Mouse (Mus musculus) embryonic facial prominence, embryonic 11.5 days (tissue): ENCODE measurements around the gene Cdc6. TPM values are rescaled to one million over a fixed set of nuclear protein-coding genes. Genes with fewer than 3 reads are reported as not detected.

Experiments used
- ATAC-seq: fragments of 200-750 bp; cut with Nextera tagmentation; replicated peaks from 2 replicates; pipeline ENCODE4 v1.8.0; 2017; ENCODE audit warnings: low read depth; ENCODE audit not compliant: insufficient number of reproducible peaks, low FRiP score, low TSS enrichment
- DNase-seq: peaks from one replicate; pipeline ENCODE4 v3.0.0-alpha.2; 2015; ENCODE audit warnings: low spot score
- H3K27ac ChIP-seq: fragments of 300-500 bp; sonication (generic); replicated peaks from 2 replicates; pipeline ENCODE4 v1.5.1; 2014; ENCODE audit warnings: mild to moderate bottlenecking, low read depth, low read length, control low read depth
- H3K27me3 ChIP-seq: fragments of 300-500 bp; sonication (generic); 2 replicates; pipeline ENCODE4 v1.6.1; 2014; ENCODE audit warnings: mild to moderate bottlenecking, low read length, moderate library complexity, mixed read lengths; ENCODE audit not compliant: control insufficient read depth, insufficient read depth
- H3K36me3 ChIP-seq: fragments of 300-500 bp; sonication (generic); replicated peaks from 2 replicates; pipeline ENCODE4 v1.6.1; 2014; ENCODE audit warnings: low read depth, mild to moderate bottlenecking, low read length, moderate library complexity, mixed read lengths; ENCODE audit not compliant: control insufficient read depth, insufficient read depth
- H3K4me1 ChIP-seq: fragments of 300-500 bp; sonication (generic); 2 replicates; pipeline ENCODE4 v1.6.1; 2014; ENCODE audit warnings: low read length, mixed read lengths; ENCODE audit not compliant: control insufficient read depth, insufficient read depth
- H3K4me2 ChIP-seq: fragments of 300-500 bp; sonication (generic); 2 replicates; pipeline ENCODE4 v1.6.1; 2014; ENCODE audit warnings: low read depth, mild to moderate bottlenecking, control low read depth, low read length, moderate library complexity
- H3K4me3 ChIP-seq: fragments of 300-500 bp; sonication (generic); 2 replicates; pipeline ENCODE4 v1.5.1; 2014; ENCODE audit warnings: low read depth, low read length, control low read depth
- H3K9ac ChIP-seq: fragments of 300-500 bp; sonication (generic); replicated peaks from 2 replicates; pipeline ENCODE4 v1.6.1; 2014; ENCODE audit warnings: mild to moderate bottlenecking, control low read depth, low read length
- H3K9me3 ChIP-seq: fragments of 300-500 bp; sonication (generic); replicated peaks from 2 replicates; pipeline ENCODE4 v1.6.1; 2016; ENCODE audit warnings: mild to moderate bottlenecking, low read length, inconsistent platforms, mixed read lengths; ENCODE audit not compliant: control insufficient read depth
- WGBS: fragments of 180-500 bp; shearing (Covaris S2); extraction: QIAGEN DNeasy Blood & Tissue Kit; methylation state at CpG from one replicate; pipeline ENCODE4 v1.1.7; 2014; 5-methylcytosine and 5-hydroxymethylcytosine counted together
- polyA plus RNA-seq: library from polyadenylated mRNA; unstranded; fragments of >200 nt; fragmentation: Nextera tagmentation; extraction: Ambion mirVana; gene quantifications from 2 replicates; pipeline ENCODE4 v1.2.1, GENCODE M21; 2014

Gene Cdc6
- polyA plus RNA-seq, 1 experiment from 2014 or later = 57.1 TPM

- WGBS = 43% methylated on average over 15 of the region's 15 CpGs
- H3K4me3 ChIP-seq = peak overlapping the region; percentile 87
- H3K9me3 ChIP-seq = no peaks in the 10 kb centered on the region
- peak overlapping the region; percentile 85 for H3K9ac ChIP-seq
- H3K4me2 ChIP-seq = peak overlapping the region; percentile 93
- no peaks in the 10 kb centered on the region for H3K27me3 ChIP-seq
- ATAC-seq = no peak
- no peak for DNase-seq
- no peaks in the 10 kb centered on the region for H3K36me3 ChIP-seq
- peak overlapping the region; percentile 35; the same call in 1 of the 2 replicates for H3K27ac ChIP-seq
- peaks cover 52% of the 10 kb centered on the region for H3K4me1 ChIP-seq
Measured at GRCm38 (mm10) chr11:98939084-98939952, 31.7 kb downstream of the Cdc6 start.

- Histone ChIP-seq H3K27me3 (no peaks in the 10 kb centered on the region), H3K9ac (peak overlapping the region; percentile 34), H3K4me3 (peak overlapping the region; percentile 87), H3K27ac (peak overlapping the region; percentile 59; the same call in 1 of the 2 replicates), H3K4me2 (peak overlapping the region; percentile 93), H3K9me3 (no peaks in the 10 kb centered on the region), H3K4me1 (peaks cover 55% of the 10 kb centered on the region), H3K36me3 (no peaks in the 10 kb centered on the region)
- DNase-seq (no peak), ATAC-seq (no peak)
- 47% methylated on average over 11 of the region's 11 CpGs for WGBS
Measured at GRCm38 (mm10) chr11:98939953-98940641, 32.5 kb downstream of the Cdc6 start.

- Histone ChIP-seq H3K4me1 (peaks cover 55% of the 10 kb centered on the region), H3K36me3 (no peaks in the 10 kb centered on the region), H3K27me3 (no peaks in the 10 kb centered on the region), H3K27ac (peak overlapping the region; percentile 82), H3K9me3 (no peaks in the 10 kb centered on the region), H3K4me2 (peak overlapping the region; percentile 93), H3K4me3 (peak overlapping the region; percentile 87), H3K9ac (peak overlapping the region; percentile 51)
- ATAC-seq = no peak
- DNase-seq = no peak
- WGBS = 43% methylated on average over 3 of the region's 3 CpGs
Measured at GRCm38 (mm10) chr11:98940776-98941175, 33.2 kb downstream of the Cdc6 start.

GRCm38 (mm10) chr11:98941341-98941825, 33.8 kb downstream of the Cdc6 start:
- DNase-seq (no peak), ATAC-seq (no peak)
- Histone ChIP-seq H3K4me3 (peak overlapping the region; percentile 87), H3K27me3 (no peaks in the 10 kb centered on the region), H3K36me3 (no peaks in the 10 kb centered on the region), H3K9me3 (no peaks in the 10 kb centered on the region), H3K27ac (peak overlapping the region; percentile 82), H3K4me1 (peaks cover 53% of the 10 kb centered on the region), H3K4me2 (peak overlapping the region; percentile 93), H3K9ac (peak overlapping the region; percentile 51)
- 3% methylated on average over 12 of the region's 12 CpGs for WGBS

GRCm38 (mm10) chr11:98941826-98942550, 34.4 kb downstream of the Cdc6 start:
- no peak for ATAC-seq
- peak overlapping the region; percentile 51 for H3K9ac ChIP-seq
- peak overlapping the region; percentile 82 for H3K27ac ChIP-seq
- peak overlapping the region; percentile 87 for H3K4me3 ChIP-seq
- peak; percentile 88 for DNase-seq
- H3K4me1 ChIP-seq = peaks cover 49% of the 10 kb centered on the region
- H3K27me3 ChIP-seq = no peaks in the 10 kb centered on the region
- no peaks in the 10 kb centered on the region for H3K9me3 ChIP-seq
- H3K4me2 ChIP-seq = peak overlapping the region; percentile 93
- WGBS = 4% methylated on average over 15 of the region's 15 CpGs
- H3K36me3 ChIP-seq = no peaks in the 10 kb centered on the region

GRCm38 (mm10) chr11:98942555-98942922, 34.9 kb downstream of the Cdc6 start:
- Histone ChIP-seq H3K36me3 (no peaks in the 10 kb centered on the region), H3K9me3 (no peaks in the 10 kb centered on the region), H3K4me3 (peak overlapping the region; percentile 87), H3K9ac (peak overlapping the region; percentile 51), H3K4me2 (peak overlapping the region; percentile 93), H3K27ac (peak overlapping the region; percentile 82), H3K27me3 (no peaks in the 10 kb centered on the region), H3K4me1 (peaks cover 49% of the 10 kb centered on the region)
- 58% methylated on average over 3 of the region's 3 CpGs for WGBS
- no peak for ATAC-seq
- DNase-seq = no peak

- Histone ChIP-seq H3K27ac (peak overlapping the region; percentile 82; the same call in 1 of the 2 replicates), H3K4me3 (no peak overlapping the region), H3K36me3 (no peaks in the 10 kb centered on the region), H3K4me1 (peaks cover 49% of the 10 kb centered on the region), H3K27me3 (no peaks in the 10 kb centered on the region), H3K9ac (peak overlapping the region; percentile 6; the same call in 1 of the 2 replicates), H3K4me2 (peak overlapping the region; percentile 21), H3K9me3 (no peaks in the 10 kb centered on the region)
- WGBS = 70% methylated on average over 8 of the region's 8 CpGs
- DNase-seq = peak; percentile 34
- ATAC-seq = no peak
Measured at GRCm38 (mm10) chr11:98942923-98943641, 35.5 kb downstream of the Cdc6 start.
